Mouse (Mus musculus): ENCODE measurements around the gene Zfp873. TPM values are rescaled to one million over a fixed set of nuclear protein-coding genes. Genes with fewer than 3 reads are reported as not detected.

Gene Zfp873
- polyA plus RNA-seq, 1 experiment from 2014 or later: 4.8 TPM

Other genes starting within 250 kb of the Zfp873 start
- 1.3 and 1.4 TPM in 2 replicates for gene Gm4767, start 235.9 kb upstream of the Zfp873 start, polyA plus RNA-seq (2015; fragmentation: Nextera tagmentation; extraction: Ambion mirVana)
- 3.4 and 4.5 TPM in 2 replicates for gene Gm32687, start 184.2 kb upstream of the Zfp873 start, polyA plus RNA-seq (2015; fragmentation: Nextera tagmentation; extraction: Ambion mirVana)
- 0.76 and 0.97 TPM in 2 replicates for gene Zfp781, start 117.6 kb upstream of the Zfp873 start, polyA plus RNA-seq (2015; fragmentation: Nextera tagmentation; extraction: Ambion mirVana)
- gene BC024063, start 35.2 kb downstream of the Zfp873 start, polyA plus RNA-seq (2015; fragmentation: Nextera tagmentation; extraction: Ambion mirVana): 0.92 and 1.4 TPM in 2 replicates
- gene AU041133, start 79.9 kb downstream of the Zfp873 start, polyA plus RNA-seq (2015; fragmentation: Nextera tagmentation; extraction: Ambion mirVana): 3.0 TPM in 2 replicates
- gene Zfp938, start 193.2 kb downstream of the Zfp873 start, polyA plus RNA-seq (2015; fragmentation: Nextera tagmentation; extraction: Ambion mirVana): 9.4 and 9.7 TPM in 2 replicates

All from intestine, postnatal 0 days (tissue).